Mouse (Mus musculus) embryonic stem cell, embryonic (primary cell): ENCODE results near the gene Trem1.

Experiments
- CTCF ChIA-PET, 4 experiments: fragments of 300-600 bp in 2 of 4; fragments of 350-600 bp in 2 of 4; sonication (Branson Sonifier 250); formaldehyde crosslinking; loops; one replicate each; lab custom pipeline; 2022; ENCODE audit warnings: inconsistent platforms in 2 of 4; lab: Charles Lee
- POLR2A ChIA-PET, 4 experiments: fragments of 300-600 bp in 2 of 4; fragments of 350-600 bp in 2 of 4; sonication (Branson Sonifier 250); formaldehyde crosslinking; loops; one replicate each; lab custom pipeline; 2022; ENCODE audit warnings: antibody characterized with exemption in 4 of 4, inconsistent platforms in 1 of 4; lab: Charles Lee

Trem1 gene

GRCm38 (mm10) chr17:48264662-48265061 lies 32.1 kb downstream of the Trem1 start:
- CTCF ChIA-PET = interaction anchor here in 1 of 4 experiments (1.5 kb wide), 1 partner anchor 10 kb away, joined by 4 read pairs; no protein-coding TSS in a partner anchor
- POLR2A ChIA-PET = no interaction called here

GRCm38 (mm10) chr17:48266138-48266537 lies 33.6 kb downstream of the Trem1 start:
- ChIA-PET CTCF (interaction anchor here in 1 of 4 experiments (1.5 kb wide), 1 partner anchor 8 kb away, joined by 4 read pairs; no protein-coding TSS in a partner anchor), POLR2A (interaction anchor here in 2 of 4 experiments (1.2 to 1.4 kb wide), 3 partner anchors 9 to 12 kb away, joined by 3 to 4 read pairs (median 4); no protein-coding TSS in a partner anchor)

GRCm38 (mm10) chr17:48266610-48267304 lies 34.2 kb downstream of the Trem1 start:
- CTCF ChIA-PET = no interaction called here
- POLR2A ChIA-PET = interaction anchor here in 2 of 4 experiments (1.1 to 1.4 kb wide), 4 partner anchors 8 to 12 kb away, joined by 3 to 4 read pairs (median 4); no protein-coding TSS in a partner anchor

DNA sequence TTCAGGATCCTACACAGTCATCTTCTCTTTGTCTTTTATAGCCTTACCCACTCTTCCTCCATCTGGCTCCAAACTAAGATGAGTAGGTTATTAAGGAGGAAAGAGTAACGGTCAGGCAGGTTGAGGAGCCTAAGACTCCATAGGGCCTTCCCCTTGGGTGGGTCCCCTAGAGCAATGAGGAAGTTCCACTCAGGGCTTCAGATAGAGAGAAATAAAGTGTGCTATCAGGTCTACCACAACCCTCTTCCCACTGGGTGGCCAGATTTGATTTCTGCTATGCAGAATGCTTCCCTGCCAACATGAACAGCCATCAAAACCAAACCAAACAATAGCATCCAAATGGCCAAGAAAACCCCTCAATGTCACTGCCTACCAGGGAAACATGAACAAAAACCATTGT lies 35.0 kb downstream of the Trem1 start:
- CTCF ChIA-PET = interaction anchor here in 1 of 4 experiments (0.6 kb wide), 1 partner anchor 166 kb away, joined by 3 read pairs; no protein-coding TSS in a partner anchor
- POLR2A ChIA-PET = interaction anchor here in 1 of 4 experiments (1.1 kb wide), 1 partner anchor 8 kb away, joined by 3 read pairs; no protein-coding TSS in a partner anchor

- CTCF ChIA-PET = interaction anchor here in 1 of 4 experiments (0.6 kb wide), 1 partner anchor 167 kb away, joined by 3 read pairs; no protein-coding TSS in a partner anchor
- POLR2A ChIA-PET = no interaction called here
Observed at GRCm38 (mm10) chr17:48268276-48268675, 35.7 kb downstream of the Trem1 start.

DNA sequence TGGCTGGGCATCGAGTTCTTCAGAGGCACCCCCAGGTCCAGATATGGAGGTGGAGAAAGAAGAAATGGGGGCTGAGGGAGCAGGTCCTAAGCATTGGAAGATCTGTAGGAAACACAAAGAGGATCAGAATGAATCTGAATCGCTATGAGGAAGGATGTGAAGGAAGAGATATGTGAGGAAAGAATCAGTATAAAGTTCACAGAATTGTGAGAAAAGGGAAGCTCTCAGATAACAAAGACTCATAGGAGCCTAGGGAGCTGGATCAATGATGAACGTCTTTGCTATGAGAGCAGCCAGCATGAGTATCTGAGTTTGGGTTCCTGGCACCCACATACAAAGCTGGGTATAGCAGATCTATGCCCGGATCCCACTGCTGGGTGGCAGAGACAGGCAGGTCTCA lies 37.3 kb downstream of the Trem1 start:
- POLR2A ChIA-PET = interaction anchor here in 2 of 4 experiments (0.6 to 1.2 kb wide), 2 partner anchors 12 to 750 kb away, joined by 3 read pairs; no protein-coding TSS in a partner anchor
- CTCF ChIA-PET = interaction anchor here in 1 of 4 experiments (0.7 kb wide), 1 partner anchor 17 kb away, joined by 3 read pairs; no protein-coding TSS in a partner anchor

DNA sequence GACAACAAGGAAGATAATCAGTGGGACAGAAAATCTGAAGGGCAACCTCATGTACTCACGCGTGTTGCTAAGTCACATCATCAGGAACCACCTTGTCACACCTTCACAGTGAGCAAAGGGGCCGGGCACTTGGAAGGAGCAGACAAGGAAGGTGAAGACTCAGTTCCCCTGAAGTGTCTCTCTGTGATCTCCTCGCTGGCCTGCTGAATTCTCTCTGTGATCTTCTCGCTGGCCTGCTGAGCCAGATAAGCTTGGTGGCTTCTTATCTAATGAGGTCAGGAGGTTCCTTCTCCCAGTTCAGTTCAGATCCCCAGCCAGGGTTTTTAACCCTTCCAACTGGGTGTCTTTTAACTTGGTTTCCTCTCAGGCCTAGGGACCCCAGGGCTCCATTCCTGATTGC lies 39.6 kb downstream of the Trem1 start:
- ChIA-PET POLR2A (interaction anchor here in 2 of 4 experiments (0.8 to 1.5 kb wide), 7 partner anchors 10 to 152 kb away, joined by 3 to 5 read pairs (median 3); no protein-coding TSS in a partner anchor), CTCF (interaction anchor here in 2 of 4 experiments (0.7 to 1.2 kb wide), 3 partner anchors 22 to 171 kb away, joined by 3 read pairs; no protein-coding TSS in a partner anchor)

DNA sequence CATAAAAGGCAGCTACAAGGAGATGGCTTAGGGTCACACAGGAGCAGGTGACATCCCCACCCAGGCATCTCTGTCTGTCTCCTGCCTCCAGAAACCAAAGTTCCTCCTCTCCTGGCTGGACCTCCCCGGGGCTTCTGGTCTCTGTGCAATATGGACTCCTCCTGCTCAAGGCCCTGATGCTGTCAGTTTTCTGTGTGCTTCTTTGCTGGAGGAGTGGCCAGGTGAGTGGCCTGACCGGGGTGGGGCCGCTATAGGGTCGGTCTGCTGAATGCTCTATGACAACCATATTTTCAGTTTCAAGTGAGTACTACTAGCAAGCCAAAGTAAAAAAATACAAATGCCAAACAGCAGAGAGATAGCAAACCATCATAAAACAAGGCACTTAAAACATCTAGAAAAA lies 40.0 kb downstream of the Trem1 start:
- ChIA-PET CTCF (interaction anchor here in 2 of 4 experiments (0.6 to 3.6 kb wide), 8 partner anchors 15 to 400 kb away, joined by 3 to 15 read pairs (median 4); no protein-coding TSS in a partner anchor), POLR2A (interaction anchor here in 2 of 4 experiments (0.8 to 1.5 kb wide), 7 partner anchors 10 to 153 kb away, joined by 3 to 5 read pairs (median 3); no protein-coding TSS in a partner anchor)

- CTCF ChIA-PET = interaction anchor here (0.5 to 3.6 kb wide), 19 partner anchors 8 to 264 kb away, joined by 3 to 17 read pairs (median 3); no protein-coding TSS in a partner anchor
- POLR2A ChIA-PET = interaction anchor here in 3 of 4 experiments (0.5 to 2.4 kb wide), 15 partner anchors 8 to 726 kb away, joined by 3 to 15 read pairs (median 4); partner anchors contain the start of genes Apobec2 (in 1 of the 3), Nfya (in 1 of the 3) and Oard1 (in 1 of the 3)
Observed at GRCm38 (mm10) chr17:48274098-48274497, 41.5 kb downstream of the Trem1 start.

DNA sequence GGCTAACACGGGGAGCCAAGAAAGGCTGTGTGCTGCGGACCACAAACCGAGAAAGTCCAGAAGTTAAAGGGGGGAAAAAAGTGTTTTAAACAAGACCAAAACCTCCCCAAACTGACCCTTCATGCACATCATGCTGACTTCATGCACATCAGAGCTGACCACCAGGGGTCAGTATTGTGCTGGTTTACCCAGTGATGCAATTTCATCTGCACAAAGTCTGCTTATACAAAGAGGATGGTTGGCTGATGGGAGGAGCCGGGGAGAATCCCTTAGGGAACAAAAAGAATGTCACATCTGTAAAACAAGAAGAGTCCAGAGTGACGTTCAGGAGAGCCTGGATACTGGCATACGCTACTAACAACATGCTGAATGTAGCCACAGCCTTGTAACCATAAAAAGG lies 42.3 kb downstream of the Trem1 start:
- ChIA-PET CTCF (interaction anchor here in 3 of 4 experiments (0.9 to 3.6 kb wide), 19 partner anchors 8 to 263 kb away, joined by 3 to 17 read pairs (median 3); no protein-coding TSS in a partner anchor), POLR2A (interaction anchor here in 3 of 4 experiments (0.5 to 3.6 kb wide), 37 partner anchors 8 to 725 kb away, joined by 3 to 25 read pairs (median 4); partner anchors contain the start of genes Apobec2 (in 1 of the 3), Nfya (in 1 of the 3), Oard1 (in 1 of the 3) and Tspo2 (in 1 of the 3))

GRCm38 (mm10) chr17:48275736-48276135 lies 43.2 kb downstream of the Trem1 start:
- ChIA-PET POLR2A (interaction anchor here in 3 of 4 experiments (0.5 to 3.6 kb wide), 33 partner anchors 8 to 1208 kb away, joined by 3 to 25 read pairs (median 3); partner anchors contain the start of genes Nfya (in 1 of the 3) and Oard1 (in 1 of the 3)), CTCF (interaction anchor here in 3 of 4 experiments (0.7 to 3.6 kb wide), 10 partner anchors 11 to 175 kb away, joined by 3 to 17 read pairs (median 3); no protein-coding TSS in a partner anchor)

DNA sequence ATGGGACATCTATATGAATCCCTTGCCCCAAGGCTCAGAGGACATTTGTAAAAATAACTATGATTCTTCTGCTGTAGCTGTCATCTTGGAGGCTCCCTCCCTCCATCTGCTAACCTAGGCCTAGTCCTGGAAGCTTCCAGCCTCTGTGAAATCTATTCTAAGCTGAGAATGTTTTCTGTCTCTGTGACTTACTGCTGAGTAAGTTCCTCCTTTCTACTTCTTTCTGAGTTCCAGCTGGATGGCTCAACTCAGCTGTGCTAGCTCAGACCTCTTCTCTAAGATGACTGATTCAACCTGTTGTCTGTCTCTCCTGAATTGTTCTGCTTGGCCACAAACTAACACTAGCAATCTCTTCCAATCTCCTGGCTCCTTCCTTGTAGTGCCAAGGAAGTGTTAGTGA lies 45.8 kb downstream of the Trem1 start:
- POLR2A ChIA-PET = interaction anchor here in 2 of 4 experiments (1.2 to 1.6 kb wide), 4 partner anchors 9 to 148 kb away, joined by 3 to 4 read pairs (median 3); no protein-coding TSS in a partner anchor
- CTCF ChIA-PET = interaction anchor here in 1 of 4 experiments (1.3 kb wide), 1 partner anchor 8 kb away, joined by 5 read pairs; no protein-coding TSS in a partner anchor

DNA sequence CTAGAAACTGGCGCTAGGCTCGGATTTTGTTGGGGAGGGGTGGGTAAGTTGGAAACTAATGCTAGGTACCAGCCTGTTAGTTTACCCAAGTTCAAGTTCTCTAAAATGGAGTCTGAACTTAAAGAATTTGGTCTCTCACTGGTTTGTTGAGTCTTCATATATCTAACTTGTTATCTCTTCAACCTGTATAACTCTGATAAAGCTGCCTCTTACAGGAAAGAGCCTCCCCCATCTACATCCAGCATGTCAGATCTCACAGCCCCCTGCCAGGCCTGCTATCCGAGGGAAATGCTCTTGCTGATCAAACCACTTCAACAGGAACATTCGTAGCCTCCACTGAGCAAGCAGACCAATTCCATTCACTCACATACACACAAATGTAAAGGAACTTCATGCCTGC lies 46.4 kb downstream of the Trem1 start:
- ChIA-PET POLR2A (interaction anchor here in 2 of 4 experiments (1.2 to 1.5 kb wide), 3 partner anchors 8 to 44 kb away, joined by 3 to 4 read pairs (median 3); no protein-coding TSS in a partner anchor), CTCF (no interaction called here)

- ChIA-PET POLR2A (interaction anchor here in 2 of 4 experiments (0.7 to 1.2 kb wide), 2 partner anchors 42 to 180 kb away, joined by 3 to 5 read pairs; no protein-coding TSS in a partner anchor), CTCF (interaction anchor here in 2 of 4 experiments (0.5 to 1.2 kb wide), 2 partner anchors 161 to 174 kb away, joined by 3 to 17 read pairs; no protein-coding TSS in a partner anchor)
Observed at GRCm38 (mm10) chr17:48280943-48281738, 48.6 kb downstream of the Trem1 start.

DNA sequence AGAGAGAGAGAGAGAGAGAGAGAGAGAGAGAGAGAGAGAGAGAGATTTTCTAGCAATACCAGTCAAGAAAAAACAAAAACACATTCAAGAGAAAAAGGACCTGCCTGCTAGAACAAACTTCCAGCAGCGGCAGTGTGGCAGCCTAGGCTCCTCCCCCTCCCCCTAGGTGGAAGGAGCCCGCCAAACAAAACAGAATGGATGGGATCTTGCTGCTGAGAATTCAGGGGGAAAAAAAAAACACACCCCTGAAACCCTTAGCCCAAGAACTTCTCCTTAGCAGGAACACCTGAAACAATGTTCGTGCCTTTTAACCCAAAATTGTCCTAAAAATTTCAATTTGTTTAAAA lies 49.1 kb downstream of the Trem1 start:
- POLR2A ChIA-PET = no interaction called here
- CTCF ChIA-PET = interaction anchor here in 1 of 4 experiments (1.2 kb wide), 1 partner anchor 162 kb away, joined by 3 read pairs; no protein-coding TSS in a partner anchor

DNA sequence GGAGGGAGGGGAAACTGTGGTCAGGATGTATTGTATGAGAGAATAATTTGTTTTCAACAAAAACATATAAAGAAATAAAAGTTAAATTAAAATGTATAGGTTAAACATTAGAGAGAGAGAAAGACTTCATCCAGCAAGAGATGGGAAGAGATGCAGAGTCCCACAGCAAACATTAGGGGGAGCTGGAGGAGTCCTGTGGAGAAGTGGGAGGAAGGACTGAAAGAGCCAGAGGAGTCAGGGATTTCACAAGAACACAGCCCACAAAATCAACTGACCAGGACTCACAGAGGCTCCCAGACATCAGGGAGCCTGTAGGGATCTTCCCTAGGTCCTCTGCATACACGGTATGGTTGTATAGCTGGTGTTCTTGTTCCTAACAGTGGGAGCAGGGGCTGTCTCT lies 54.2 kb downstream of the Trem1 start:
- POLR2A ChIA-PET = interaction anchor here in 2 of 4 experiments (0.7 to 2.8 kb wide), 8 partner anchors 8 to 262 kb away, joined by 3 to 25 read pairs (median 3); no protein-coding TSS in a partner anchor
- CTCF ChIA-PET = interaction anchor here in 3 of 4 experiments (0.6 to 2.2 kb wide), 22 partner anchors 9 to 1540 kb away, joined by 3 to 17 read pairs (median 4); no protein-coding TSS in a partner anchor

DNA sequence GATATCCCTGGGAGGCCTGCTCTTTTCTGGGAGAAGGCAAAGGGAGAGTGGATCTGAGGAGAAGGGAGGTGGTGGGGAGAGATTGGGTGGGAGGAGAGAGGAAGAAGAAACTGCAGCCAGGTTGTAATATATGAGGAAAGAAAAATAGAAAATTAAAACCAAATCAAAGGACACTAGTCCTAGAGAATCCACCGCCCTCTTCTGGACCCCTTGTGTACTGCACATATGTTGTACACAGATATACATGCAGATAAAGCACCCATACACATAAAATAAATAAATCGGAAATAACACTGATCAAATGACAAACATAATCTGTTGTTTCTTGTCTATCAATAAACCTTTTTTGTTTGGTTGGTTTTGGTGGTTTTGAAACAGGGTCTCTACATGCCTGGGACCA lies 54.7 kb downstream of the Trem1 start:
- POLR2A ChIA-PET = interaction anchor here in 2 of 4 experiments (0.7 to 2.8 kb wide), 8 partner anchors 9 to 36 kb away, joined by 3 to 25 read pairs (median 3); no protein-coding TSS in a partner anchor
- CTCF ChIA-PET = interaction anchor here in 3 of 4 experiments (0.6 to 2.2 kb wide), 21 partner anchors 9 to 1539 kb away, joined by 3 to 17 read pairs (median 3); no protein-coding TSS in a partner anchor
